Mouse (Mus musculus): ENCODE measurements around the gene Csf3.

Csf3 gene

GRCm38 (mm10) chr11:98750351-98751201 is 49.5 kb downstream of the Csf3 start:
- DNase-seq: peak; percentile 87 to 93

GRCm38 (mm10) chr11:98751221-98751782 is 50.2 kb downstream of the Csf3 start:
- peak in 1 of 2 experiments; percentile 46 for DNase-seq

DNA sequence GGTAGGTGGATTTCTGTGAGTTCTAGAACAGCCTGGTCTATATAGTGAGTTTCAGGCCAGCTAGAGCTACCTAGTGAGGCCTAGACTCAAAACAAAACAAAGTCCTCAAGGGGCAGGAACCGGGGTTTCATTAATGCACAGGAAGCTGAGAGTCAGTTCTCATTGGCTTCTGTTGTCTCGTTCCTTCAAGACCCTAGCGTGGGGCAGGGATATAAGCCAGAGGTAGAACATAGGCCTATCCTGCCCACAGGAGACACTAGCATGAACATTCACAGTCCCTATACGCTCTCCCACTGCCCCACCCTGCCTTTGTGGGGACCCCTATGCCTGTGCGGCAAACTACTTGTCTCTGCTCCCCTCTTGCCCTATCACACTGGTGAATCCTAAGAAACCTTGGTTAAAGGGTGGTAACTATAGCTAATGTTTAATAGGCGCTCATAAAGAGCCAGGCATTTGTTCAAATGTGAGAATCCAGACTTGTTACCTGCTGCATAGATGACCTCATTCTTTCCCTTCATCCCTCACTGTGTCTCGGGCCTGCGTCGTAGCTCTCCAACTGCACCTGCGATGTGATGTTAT is 51.6 kb downstream of the Csf3 start:
- peak in 1 of 2 experiments; percentile 17 for DNase-seq

Measured in kidney, postnatal 4 days (tissue).